Mouse (Mus musculus) adrenal gland, adult 2 months (tissue): Measurements from ENCODE around the gene Galnt15. TPM values are rescaled to one million over a fixed set of nuclear protein-coding genes. Genes with fewer than 3 reads are reported as not detected.

Experiments
- DNase-seq: peaks from one replicate; pipeline ENCODE4 v3.0.0; 2021
- long read RNA-seq: library from polyadenylated mRNA; stranded (forward); transcript quantifications from one replicate; pipeline ENCODE4 v2.0.0, GENCODE M21; 2021
- polyA plus RNA-seq: library from polyadenylated mRNA; depleted of rRNA; stranded (reverse); fragments of >200 nt; gene quantifications from 2 replicates; pipeline ENCODE4 v1.2.3, GENCODE M21; 2012; rRNA removed
- total RNA-seq, 2 experiments: library from RNA; stranded (reverse); gene quantifications; 2 replicates each; pipeline ENCODE4 v1.2.3; 2021

The Galnt15 gene
- total RNA-seq, result 10 to 100 TPM in 1 of 2 experiments, 1 to 10 TPM in 1; 5.2 to 14.5 TPM
- polyA plus RNA-seq, result 3.6 and 4.8 TPM in 2 replicates
- long read RNA-seq, full-length matches to known transcripts, result 3 of 6 reads
- long read RNA-seq, partial matches to known transcripts, result 0 of 6 reads
- long read RNA-seq, other reads (novel, unspliced or antisense), result 3 of 6 reads

- DNase-seq, result peak; percentile 58
These were observed at the start of gene Galnt15 for GRCm38 (mm10) chr14:32028681-32029091. Gene Galnt15, plus strand, starts transcription at chr14:32028989.

GRCm38 (mm10) chr14:31994021-31994420 is 34.8 kb upstream of the Galnt15 start:
- DNase-seq, result no peak

GRCm38 (mm10) chr14:32000941-32001340 is 27.8 kb upstream of the Galnt15 start:
- DNase-seq, result no peak

GRCm38 (mm10) chr14:32002502-32003338 is 26.1 kb upstream of the Galnt15 start:
- no peak for DNase-seq

- peak; percentile 54 for DNase-seq
These were observed 24.7 kb upstream of the Galnt15 start for GRCm38 (mm10) chr14:32003904-32004596.

GRCm38 (mm10) chr14:32005673-32006261 is 23.0 kb upstream of the Galnt15 start:
- DNase-seq, result peak; percentile 33

- no peak for DNase-seq
These were observed 21.0 kb upstream of the Galnt15 start for GRCm38 (mm10) chr14:32007654-32008335.

- peak; percentile 54 for DNase-seq
These were observed 19.1 kb upstream of the Galnt15 start for GRCm38 (mm10) chr14:32009715-32010114.

- no peak for DNase-seq
These were observed 17.1 kb upstream of the Galnt15 start for GRCm38 (mm10) chr14:32011547-32012304.

GRCm38 (mm10) chr14:32015131-32015770 is 13.5 kb upstream of the Galnt15 start:
- DNase-seq, result peak; percentile 80

GRCm38 (mm10) chr14:32016466-32016865 is 12.3 kb upstream of the Galnt15 start:
- DNase-seq, result no peak

GRCm38 (mm10) chr14:32016921-32017320 is 11.9 kb upstream of the Galnt15 start:
- DNase-seq, result peak; percentile 48

GRCm38 (mm10) chr14:32017448-32017847 is 11.3 kb upstream of the Galnt15 start:
- no peak for DNase-seq

GRCm38 (mm10) chr14:32019091-32019490 is 9.7 kb upstream of the Galnt15 start:
- no peak for DNase-seq

GRCm38 (mm10) chr14:32021967-32022366 is 6.8 kb upstream of the Galnt15 start:
- DNase-seq, result no peak

- DNase-seq, result no peak
These were observed 6.3 kb upstream of the Galnt15 start for GRCm38 (mm10) chr14:32022450-32022849.

- DNase-seq, result no peak
These were observed 4.9 kb upstream of the Galnt15 start for GRCm38 (mm10) chr14:32023891-32024290.

GRCm38 (mm10) chr14:32027218-32027617 is 1.6 kb upstream of the Galnt15 start:
- DNase-seq, result no peak

GRCm38 (mm10) chr14:32029411-32029992 is 713 bp downstream of the Galnt15 start:
- DNase-seq, result no peak

GRCm38 (mm10) chr14:32030073-32030472 is 1.3 kb downstream of the Galnt15 start:
- DNase-seq, result no peak
